Mouse (Mus musculus) liver, embryonic 13.5 days (tissue): ENCODE data around the gene Traf3ip2. TPM values are rescaled to one million over a fixed set of nuclear protein-coding genes. Genes with fewer than 3 reads are reported as not detected.

Source experiments
- ATAC-seq: fragments of 200-750 bp; cut with Nextera tagmentation; 2 replicates; pipeline ENCODE4 v1.8.0; 2017; ENCODE audit warnings: low read depth, mild to moderate bottlenecking, moderate number of reproducible peaks, moderate library complexity
- DNase-seq: peaks from one replicate; pipeline ENCODE4 v3.0.0; 2022
- H3K27ac ChIP-seq: fragments of 300-500 bp; sonication (generic); 2 replicates; pipeline ENCODE4 v1.5.1; 2015; ENCODE audit warnings: moderate library complexity, mild to moderate bottlenecking, inconsistent platforms
- H3K27me3 ChIP-seq: fragments of 300-500 bp; sonication (generic); 2 replicates; pipeline ENCODE4 v1.6.1; 2015; ENCODE audit warnings: mild to moderate bottlenecking, inconsistent platforms
- H3K36me3 ChIP-seq: fragments of 300-500 bp; sonication (generic); 2 replicates; pipeline ENCODE4 v1.6.1; 2015; ENCODE audit warnings: mild to moderate bottlenecking, inconsistent platforms
- H3K4me1 ChIP-seq: fragments of 300-500 bp; sonication (generic); replicated peaks from 2 replicates; pipeline ENCODE4 v1.6.1; 2015; ENCODE audit warnings: inconsistent platforms
- H3K4me2 ChIP-seq: fragments of 300-500 bp; sonication (generic); 2 replicates; pipeline ENCODE4 v1.6.1; 2015; ENCODE audit warnings: inconsistent platforms, mild to moderate bottlenecking, moderate library complexity
- H3K4me3 ChIP-seq: fragments of 300-500 bp; sonication (generic); replicated peaks from 2 replicates; pipeline ENCODE4 v1.5.1; 2015; ENCODE audit warnings: mild to moderate bottlenecking, inconsistent platforms
- H3K9ac ChIP-seq: fragments of 300-500 bp; sonication (generic); 2 replicates; pipeline ENCODE4 v1.6.1; 2015; ENCODE audit warnings: mild to moderate bottlenecking, inconsistent platforms
- H3K9me3 ChIP-seq: fragments of 300-500 bp; sonication (generic); replicated peaks from 2 replicates; pipeline ENCODE4 v1.6.1; 2016; ENCODE audit warnings: inconsistent platforms
- WGBS: fragments of 180-500 bp; shearing (Covaris S2); methylation state at CpG from one replicate; pipeline ENCODE4 v1.1.7; 2015; ENCODE audit not compliant: insufficient replicate concordance; 5-methylcytosine and 5-hydroxymethylcytosine counted together
- polyA plus RNA-seq: library from polyadenylated mRNA; unstranded; fragments of >200 nt; fragmentation: Nextera tagmentation; extraction: Ambion mirVana; gene quantifications from 2 replicates; pipeline ENCODE4 v1.2.1, GENCODE M21; 2015

Gene Traf3ip2
- polyA plus RNA-seq, 1 experiment from 2014 or later = 1.9 TPM

DNA sequence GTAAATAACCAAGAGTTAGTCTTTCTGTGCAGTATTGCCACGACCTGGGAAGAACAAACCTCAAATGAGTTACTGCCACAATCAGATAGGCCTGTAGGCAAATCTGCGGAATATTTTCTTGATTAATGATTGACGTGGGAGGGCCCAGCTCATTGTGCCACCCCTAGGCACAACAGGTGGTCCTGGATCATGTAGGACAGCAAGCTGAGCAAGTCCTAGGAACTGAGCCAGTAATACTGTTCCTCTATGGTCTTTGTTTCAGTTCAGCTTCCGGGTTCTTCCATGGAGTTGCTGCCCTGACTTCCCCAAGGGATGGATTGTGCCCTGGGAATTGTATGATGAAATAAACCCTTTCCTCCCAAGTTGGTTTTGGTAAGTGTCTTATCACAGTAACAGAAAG is 68.3 kb downstream of the Traf3ip2 start:
- H3K4me1 ChIP-seq = no peaks in the 10 kb centered on the region
- no peak overlapping the region for H3K27ac ChIP-seq
- H3K27me3 ChIP-seq = no peaks in the 10 kb centered on the region
- H3K36me3 ChIP-seq = no peaks in the 10 kb centered on the region
- H3K9ac ChIP-seq = no peak overlapping the region
- WGBS = 63% methylated on average over 4 of the region's 4 CpGs
- no peaks in the 10 kb centered on the region for H3K9me3 ChIP-seq
- H3K4me3 ChIP-seq = no peak overlapping the region
- ATAC-seq (no peak), DNase-seq (no peak)
- no peak overlapping the region for H3K4me2 ChIP-seq

DNA sequence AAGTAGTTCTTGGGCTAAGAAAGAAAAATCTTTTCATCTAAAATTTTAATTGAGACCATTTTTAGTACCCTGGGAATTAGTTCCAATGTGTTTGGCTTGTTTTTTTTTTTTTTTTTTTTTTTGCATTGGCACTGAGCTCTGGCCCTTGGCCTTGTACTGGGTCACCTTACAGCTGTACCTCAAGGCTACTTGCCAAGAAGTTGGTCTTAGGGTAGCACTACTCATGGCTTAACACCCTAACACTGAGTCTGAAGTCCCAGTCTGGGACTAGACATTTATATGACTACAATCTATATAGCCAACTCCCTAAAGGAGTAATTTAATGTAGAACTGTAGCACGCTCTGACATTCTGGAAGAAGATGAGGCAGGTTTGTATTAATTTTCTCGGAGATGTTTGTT is 69.8 kb downstream of the Traf3ip2 start:
- ATAC-seq (no peak), DNase-seq (no peak)
- no peak overlapping the region for H3K27ac ChIP-seq
- no peaks in the 10 kb centered on the region for H3K9me3 ChIP-seq
- 53% methylated on average over 2 of the region's 2 CpGs for WGBS
- H3K36me3 ChIP-seq = no peaks in the 10 kb centered on the region
- no peak overlapping the region for H3K4me3 ChIP-seq
- no peaks in the 10 kb centered on the region for H3K27me3 ChIP-seq
- no peak overlapping the region for H3K9ac ChIP-seq
- H3K4me2 ChIP-seq = no peak overlapping the region
- H3K4me1 ChIP-seq = no peaks in the 10 kb centered on the region

DNA sequence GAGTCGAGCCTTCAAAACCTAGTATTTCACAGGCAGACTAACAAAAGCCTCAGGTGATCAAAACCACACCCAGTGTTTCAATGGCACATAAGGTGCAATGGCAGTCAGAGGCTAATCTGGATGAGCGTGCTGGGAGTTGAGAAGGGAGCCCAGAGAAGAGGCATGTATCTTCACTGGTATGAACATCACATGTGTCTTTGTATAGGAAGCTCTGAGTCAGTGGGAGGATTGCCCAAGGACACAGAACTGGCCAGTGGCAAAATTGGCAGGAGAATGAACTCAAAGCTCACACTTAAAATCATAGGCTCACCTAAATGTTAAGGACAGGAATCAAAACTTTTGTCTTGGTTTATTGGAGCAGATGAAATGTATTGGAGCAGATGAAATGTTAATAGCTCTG is 70.7 kb downstream of the Traf3ip2 start:
- WGBS = 57% methylated on average over 2 of the region's 2 CpGs
- ATAC-seq (no peak), DNase-seq (no peak)
- Histone ChIP-seq H3K9ac (no peak overlapping the region), H3K4me3 (no peak overlapping the region), H3K4me1 (no peaks in the 10 kb centered on the region), H3K27me3 (no peaks in the 10 kb centered on the region), H3K4me2 (no peak overlapping the region), H3K9me3 (no peaks in the 10 kb centered on the region), H3K36me3 (no peaks in the 10 kb centered on the region), H3K27ac (no peak overlapping the region)

DNA sequence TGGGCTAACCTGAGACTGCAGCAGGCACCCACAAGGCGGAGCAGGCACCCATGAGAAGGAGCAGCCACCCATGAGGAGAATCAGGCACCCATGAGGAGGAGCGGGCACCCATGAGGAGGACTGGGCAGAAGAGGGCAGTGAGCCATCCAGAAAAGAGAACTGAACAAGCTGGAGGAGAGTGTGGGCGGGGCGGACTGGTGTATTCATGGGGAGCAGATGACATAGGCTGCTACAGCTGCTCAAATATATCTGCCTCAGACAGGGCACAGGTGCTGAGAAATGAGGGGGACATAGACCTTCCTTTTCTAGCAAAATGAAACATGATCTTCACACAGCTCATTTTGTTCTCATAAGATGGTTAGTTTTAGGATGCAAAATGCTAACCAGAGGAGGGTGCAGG is 74.1 kb downstream of the Traf3ip2 start:
- no peaks in the 10 kb centered on the region for H3K27me3 ChIP-seq
- no peak for DNase-seq
- no peaks in the 10 kb centered on the region for H3K4me1 ChIP-seq
- H3K27ac ChIP-seq = no peak overlapping the region
- no peak overlapping the region for H3K4me3 ChIP-seq
- no peak overlapping the region for H3K9ac ChIP-seq
- no peaks in the 10 kb centered on the region for H3K36me3 ChIP-seq
- WGBS = 78% methylated on average over 4 of the region's 4 CpGs
- H3K9me3 ChIP-seq = no peaks in the 10 kb centered on the region
- no peak overlapping the region for H3K4me2 ChIP-seq
- no peak for ATAC-seq

DNA sequence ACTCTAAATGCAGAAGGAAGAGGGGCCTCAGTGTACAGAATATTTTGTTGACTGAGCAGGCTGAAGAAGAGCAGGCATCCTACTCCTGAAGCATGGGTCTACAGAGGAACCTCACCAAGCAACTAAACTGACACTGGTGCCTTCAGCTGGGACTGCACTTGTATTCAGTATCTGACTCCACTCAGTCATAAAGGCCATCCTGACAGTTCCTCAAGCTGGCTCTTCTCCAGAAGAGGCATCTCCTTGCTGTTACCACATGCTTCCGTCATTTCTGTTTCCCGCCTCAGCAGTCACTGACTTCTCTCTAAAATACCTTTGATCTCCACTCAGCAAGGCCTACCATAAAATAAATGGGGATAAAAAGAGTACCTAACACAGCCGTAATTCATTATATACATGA is 75.1 kb downstream of the Traf3ip2 start:
- DNase-seq (no peak), ATAC-seq (no peak)
- no peaks in the 10 kb centered on the region for H3K36me3 ChIP-seq
- no peaks in the 10 kb centered on the region for H3K9me3 ChIP-seq
- H3K4me1 ChIP-seq = no peaks in the 10 kb centered on the region
- 71% methylated on average over 3 of the region's 3 CpGs for WGBS
- no peak overlapping the region for H3K4me2 ChIP-seq
- no peaks in the 10 kb centered on the region for H3K27me3 ChIP-seq
- no peak overlapping the region for H3K4me3 ChIP-seq
- no peak overlapping the region for H3K9ac ChIP-seq
- H3K27ac ChIP-seq = no peak overlapping the region

DNA sequence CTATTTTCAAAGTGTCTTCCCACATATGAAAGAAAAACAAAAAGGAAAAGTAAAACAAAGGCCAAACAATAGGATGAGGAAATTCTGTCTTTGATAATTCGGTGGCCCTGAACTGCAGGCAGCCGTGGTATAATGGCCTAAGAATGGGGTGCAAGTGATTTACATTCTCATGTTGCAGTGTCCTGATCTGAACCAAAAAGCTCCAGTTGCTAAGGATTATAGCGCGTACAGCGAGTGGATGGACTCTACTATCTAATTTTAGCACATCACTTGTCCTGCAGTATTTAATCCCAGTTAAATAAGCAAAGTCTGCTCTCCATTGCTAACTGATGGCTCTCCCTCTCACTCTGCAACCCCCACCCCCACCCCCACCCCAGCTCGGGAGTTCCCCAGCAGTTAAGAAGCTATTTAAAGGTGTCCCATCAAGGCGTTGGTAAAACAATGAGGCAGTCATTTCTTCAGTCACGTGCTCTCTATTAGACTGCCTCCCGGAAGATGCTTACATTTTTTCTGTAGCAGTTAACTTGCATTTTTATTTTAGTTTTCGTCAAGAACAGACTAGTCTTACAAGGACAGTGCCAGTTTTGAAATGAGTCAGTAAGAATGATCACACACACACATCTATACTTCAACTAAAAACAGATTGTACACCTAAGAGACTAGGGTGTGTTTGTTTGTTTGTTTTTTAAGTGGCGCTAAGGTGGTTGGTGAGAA is 78.8 kb downstream of the Traf3ip2 start:
- H3K4me1 ChIP-seq = no peaks in the 10 kb centered on the region
- H3K4me2 ChIP-seq = no peak overlapping the region
- H3K27me3 ChIP-seq = no peaks in the 10 kb centered on the region
- no peak for DNase-seq
- no peaks in the 10 kb centered on the region for H3K9me3 ChIP-seq
- no peak overlapping the region for H3K4me3 ChIP-seq
- WGBS = 64% methylated on average over 11 of the region's 11 CpGs
- no peak overlapping the region for H3K27ac ChIP-seq
- ATAC-seq = no peak
- H3K9ac ChIP-seq = no peak overlapping the region
- H3K36me3 ChIP-seq = no peaks in the 10 kb centered on the region

DNA sequence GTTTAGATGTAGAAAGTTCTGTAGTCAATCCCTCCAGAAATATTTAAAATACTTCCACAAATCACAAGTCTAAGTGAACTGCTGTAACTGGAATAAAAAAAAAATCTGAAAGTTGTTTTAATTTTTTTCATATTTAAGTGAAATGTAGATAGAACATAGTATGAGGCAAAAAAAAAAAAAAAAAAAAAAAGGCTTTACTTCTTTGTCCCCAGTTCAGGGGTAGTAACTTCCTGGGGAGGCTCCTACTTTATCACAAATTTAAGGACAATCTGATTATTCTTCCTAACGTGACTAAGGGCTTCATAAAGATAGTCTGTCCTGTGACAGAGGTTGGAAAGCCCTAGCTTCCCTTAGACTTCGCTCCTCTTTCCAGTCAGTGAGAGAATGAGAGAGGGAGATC is 79.4 kb downstream of the Traf3ip2 start:
- 47% methylated on average over 2 of the region's 2 CpGs for WGBS
- ATAC-seq = no peak

More for the DNA sequence above, 79.4 kb downstream of the Traf3ip2 start:
- H3K9ac ChIP-seq = no peak overlapping the region
- no peak for DNase-seq
- H3K4me1 ChIP-seq = no peaks in the 10 kb centered on the region
- no peaks in the 10 kb centered on the region for H3K9me3 ChIP-seq
- H3K4me3 ChIP-seq = no peak overlapping the region
- H3K36me3 ChIP-seq = no peaks in the 10 kb centered on the region
- no peak overlapping the region for H3K27ac ChIP-seq
- no peak overlapping the region for H3K4me2 ChIP-seq
- no peaks in the 10 kb centered on the region for H3K27me3 ChIP-seq

Other genes starting within 250 kb of the Traf3ip2 start
- gene Fyn, start 244.1 kb upstream of the Traf3ip2 start, polyA plus RNA-seq = 6.5 and 7.6 TPM in 2 replicates
- gene Rev3l, start 119.2 kb downstream of the Traf3ip2 start, polyA plus RNA-seq = 3.1 TPM in 2 replicates